In genomic region chr10:37241821-37242263, GRCm38 (mm10) we compare ENCODE assay signal across 19 mouse cellular contexts.
DNase-seq lines count a peak whose midpoint lies in the region; ATAC-seq and TF ChIP-seq lines count a peak whose summit lies in the region.
"Had no signal": no experiment of that assay in that cellular context is flagged by ENCODE, and none has a peak within 500 bp of the region (broad histone marks: within the 10 kb centered on the region; RNA-seq: fewer than 3 reads in every experiment).

No protein-coding gene starts in this region.

- no peak overlapping the region for H3K9ac ChIP-seq in limb, embryonic 11.5 days (ENCODE audit: low read length)
- no peak overlapping the region for H3K9ac ChIP-seq in stomach, postnatal 0 days (ENCODE audit: low read length)
- H3K9ac ChIP-seq: forebrain, postnatal 0 days; neural tube, embryonic 15.5 days had no signal

- H3K4me3 ChIP-seq in gastrocnemius, adult 2 months, result no peak overlapping the region
- no peak overlapping the region for H3K4me3 ChIP-seq in limb, embryonic 11.5 days (ENCODE audit: low read depth, low read length)
- H3K4me3 ChIP-seq in limb, embryonic 10.5 days, result no peak overlapping the region
- H3K4me3 ChIP-seq in stomach, postnatal 0 days (ENCODE audit: low read depth, low read length), result no peak overlapping the region
- H3K4me3 ChIP-seq: megakaryocyte, embryonic 14.5 days; neural tube, embryonic 15.5 days had no signal

- TF ChIP-seq CTCF in gastrocnemius, adult 2 months (IDR thresholded peaks at IDR 0.05), result no peak
- 0 out of 2 replicates have a peak, but pooled peaks have one; percentile 3 for TF ChIP-seq CTCF in stomach, postnatal 0 days (IDR thresholded peaks at IDR 0.05; ENCODE audit: low read depth)

- H3K27me3 ChIP-seq in limb, embryonic 11.5 days (ENCODE audit: control insufficient read depth, insufficient read depth, low read length), result no peaks in the 10 kb centered on the region
- no peaks in the 10 kb centered on the region for H3K27me3 ChIP-seq in limb, embryonic 10.5 days (ENCODE audit: low read depth, poor library complexity, severe bottlenecking)
- no peaks in the 10 kb centered on the region for H3K27me3 ChIP-seq in stomach, postnatal 0 days (ENCODE audit: control insufficient read depth, insufficient read depth, low read length)
- H3K27me3 ChIP-seq: neural tube, embryonic 15.5 days had no signal

- H3K4me1 ChIP-seq in limb, embryonic 11.5 days (ENCODE audit: control insufficient read depth, insufficient read depth, low read length), result 0 out of 2 replicates have a peak, but pooled peaks cover 2% of the 10 kb centered on the region
- peaks cover 18% of the 10 kb centered on the region for H3K4me1 ChIP-seq in limb, embryonic 10.5 days
- 0 out of 2 replicates have a peak, but pooled peaks cover 2% of the 10 kb centered on the region for H3K4me1 ChIP-seq in stomach, postnatal 0 days (replicated peaks; ENCODE audit: control insufficient read depth, insufficient read depth)
- H3K4me1 ChIP-seq: neural tube, embryonic 15.5 days had no signal

- 38% methylated on average over 4 of the region's 4 CpGs for WGBS in limb, embryonic 11.5 days
- WGBS in limb, embryonic 10.5 days, result 56% methylated on average over 4 of the region's 4 CpGs
- 37% methylated on average over 4 of the region's 4 CpGs for WGBS in stomach, postnatal 0 days

- no peak overlapping the region for H3K4me2 ChIP-seq in limb, embryonic 11.5 days (ENCODE audit: low read depth, severe bottlenecking)
- no peak overlapping the region for H3K4me2 ChIP-seq in stomach, postnatal 0 days (replicated peaks; ENCODE audit: low read depth)
- H3K4me2 ChIP-seq: neural tube, embryonic 15.5 days had no signal

- TF ChIP-seq EP300 in stomach, postnatal 0 days (optimal IDR thresholded peaks at IDR 0.05), result no peak

- intact Hi-C loops in gastrocnemius, adult 2 months (cut with DNase I), result no loop called here

- H3K9me3 ChIP-seq in limb, embryonic 11.5 days (ENCODE audit: control insufficient read depth, low read length), result no peaks in the 10 kb centered on the region
- H3K9me3 ChIP-seq in limb, embryonic 10.5 days (replicated peaks), result no peaks in the 10 kb centered on the region
- H3K9me3 ChIP-seq in stomach, postnatal 0 days (ENCODE audit: control insufficient read depth, low read length), result no peaks in the 10 kb centered on the region
- H3K9me3 ChIP-seq: megakaryocyte, embryonic 14.5 days; neural tube, embryonic 15.5 days had no signal

- no peaks in the 10 kb centered on the region for H3K36me3 ChIP-seq in limb, embryonic 11.5 days (ENCODE audit: control insufficient read depth, insufficient read depth, low read length)
- no peaks in the 10 kb centered on the region for H3K36me3 ChIP-seq in limb, embryonic 10.5 days
- H3K36me3 ChIP-seq in stomach, postnatal 0 days (ENCODE audit: control insufficient read depth, insufficient read depth, low read length), result no peaks in the 10 kb centered on the region
- H3K36me3 ChIP-seq: neural tube, embryonic 15.5 days had no signal

- H3K27ac ChIP-seq in gastrocnemius, adult 2 months, result peak overlapping the region; percentile 31; the same call in 1 of the 2 replicates
- 0 out of 2 replicates have a peak overlapping the region, but pooled peaks have one; percentile 23 for H3K27ac ChIP-seq in limb, embryonic 11.5 days (replicated peaks; ENCODE audit: low read depth, low read length)
- no peak overlapping the region; the same call in 1 of the 2 replicates for H3K27ac ChIP-seq in limb, embryonic 10.5 days
- H3K27ac ChIP-seq in stomach, postnatal 0 days (replicated peaks), result no peak overlapping the region
- H3K27ac ChIP-seq: neural tube, embryonic 15.5 days had no signal

- ATAC-seq in limb, embryonic 11.5 days (ENCODE audit: insufficient number of reproducible peaks, low FRiP score, low TSS enrichment, low read depth), result no peak
- ATAC-seq in stomach, postnatal 0 days (ENCODE audit: low FRiP score, low TSS enrichment), result no peak
- ATAC-seq: forebrain, postnatal 0 days had no signal

- no peak for DNase-seq in gastrocnemius, adult 2 months
- no peak for DNase-seq in gastrocnemius, postnatal 25 days
- no peak for DNase-seq in limb, embryonic 11.5 days (ENCODE audit: low spot score)
- no peak for DNase-seq in limb, embryonic 10.5 days (ENCODE audit: low spot score)
- peak; percentile 59 for DNase-seq in fibroblast of lung, adult 2 months (ENCODE audit: low read depth)
- no peak for DNase-seq in stomach, postnatal 0 days (ENCODE audit: low spot score)
- no peak for DNase-seq in layer of hippocampus, adult 11-12 months (ENCODE audit: low spot score)
- no peak for DNase-seq in cerebellum, adult 11-12 months
- DNase-seq: adrenal gland, adult 8-10 months; B cell, adult 2 months; cerebellum, adult 9-10 months; forebrain, postnatal 0 days; gastrocnemius, postnatal 36 days; kidney, postnatal 14 days; liver; lung, adult 2 months; right cerebral cortex, postnatal 14 days had no signal

Comparison
In these comparisons a context has a peak if more than half of its experiments do, and no peak if none do; other contexts are left out.
1. H3K27ac ChIP-seq: peak in gastrocnemius, adult 2 months (single experiment) and limb, embryonic 11.5 days (single experiment); none in limb, embryonic 10.5 days (single experiment) and stomach, postnatal 0 days (single experiment).